Mouse (Mus musculus) C2C12 (cell line): ENCODE data around the gene Zc3h7b. TPM values are rescaled to one million over a fixed set of nuclear protein-coding genes. Genes with fewer than 3 reads are reported as not detected.

Experiments
- H3K27me3 ChIP-seq: one replicate; pipeline ENCODE4 v1.6.1; 2011; ENCODE audit not compliant: control insufficient read depth, insufficient read depth, insufficient read length
- H3K36me3 ChIP-seq: one replicate; pipeline ENCODE4 v1.6.1; 2011; ENCODE audit not compliant: control insufficient read depth, insufficient read depth
- H3K4me3 ChIP-seq: one replicate; pipeline ENCODE4 v1.5.1; 2011; ENCODE audit warnings: mild to moderate bottlenecking, control low read depth; ENCODE audit not compliant: poor library complexity, insufficient read depth, severe bottlenecking
- H3K79me2 ChIP-seq: one replicate; pipeline ENCODE4 v1.6.1; 2011; ENCODE audit not compliant: control insufficient read depth, insufficient read depth
- H3K79me3 ChIP-seq: one replicate; pipeline ENCODE4 v1.6.1; 2011; ENCODE audit warnings: low read depth, control low read depth
- H3ac ChIP-seq: one replicate; pipeline ENCODE3; 2011; ENCODE audit warnings: low read depth; ENCODE audit not compliant: control insufficient read depth, insufficient read length
- CEBPB ChIP-seq: IDR thresholded peaks from one replicate; pipeline ENCODE4 v1.6.1; 2011; ENCODE audit warnings: low read depth, mild to moderate bottlenecking, control low read depth, moderate library complexity
- CTCF ChIP-seq: IDR thresholded peaks from one replicate; pipeline ENCODE4 v1.5.1; 2011; ENCODE audit not compliant: control insufficient read depth, insufficient read depth, insufficient read length
- FOSL1 ChIP-seq: IDR thresholded peaks from one replicate; pipeline ENCODE4 v1.8.0; 2011; ENCODE audit warnings: mild to moderate bottlenecking, low read length; ENCODE audit not compliant: poor library complexity, insufficient read depth, severe bottlenecking
- MAX ChIP-seq: IDR thresholded peaks from one replicate; pipeline ENCODE4 v1.6.1; 2011; ENCODE audit warnings: mild to moderate bottlenecking, control low read depth
- MYOD1 ChIP-seq: IDR thresholded peaks from one replicate; pipeline ENCODE4 v1.6.1; 2011; ENCODE audit warnings: low read depth; ENCODE audit not compliant: control insufficient read depth, insufficient read length
- MYOG ChIP-seq: IDR thresholded peaks from one replicate; pipeline ENCODE4 v1.6.1; 2011; ENCODE audit not compliant: control insufficient read depth, insufficient read length; ENCODE audit errors: extremely low read depth
- USF1 ChIP-seq: IDR thresholded peaks from one replicate; pipeline ENCODE4 v1.6.1; 2011; ENCODE audit warnings: low read depth, mild to moderate bottlenecking, control low read depth, moderate library complexity
- polyA plus RNA-seq: library from polyadenylated mRNA; unstranded; fragments of >200 nt; fragmentation: generic; extraction: Trizol; gene quantifications from one replicate; pipeline ENCODE4 v1.2.1, GENCODE M21; 2012; ENCODE audit warnings: missing spikeins

Zc3h7b gene
- polyA plus RNA-seq, 1 experiment: 46.9 TPM

- Histone ChIP-seq H3K4me3 (no peak overlapping the region), H3K27me3 (no peaks in the 10 kb centered on the region), H3ac (no peak overlapping the region), H3K79me3 (peaks cover 26% of the 10 kb centered on the region), H3K79me2 (peaks cover 88% of the 10 kb centered on the region), H3K36me3 (peaks cover under 1% of the 10 kb centered on the region)
- TF ChIP-seq USF1 (no peak), CTCF (no peak), MYOG (no peak)
Observed at GRCm38 (mm10) chr15:81749742-81750141, 4.9 kb downstream of the Zc3h7b start.

GRCm38 (mm10) chr15:81753669-81754068, 8.8 kb downstream of the Zc3h7b start:
- Histone ChIP-seq H3K79me2 (peaks cover 69% of the 10 kb centered on the region), H3K79me3 (peaks cover 5% of the 10 kb centered on the region), H3K27me3 (no peaks in the 10 kb centered on the region), H3K36me3 (peaks cover 3% of the 10 kb centered on the region), H3K4me3 (no peak overlapping the region), H3ac (no peak overlapping the region)
- TF ChIP-seq CTCF (no peak), MYOD1 (no peak), CEBPB (no peak), FOSL1 (no peak), USF1 (no peak)

DNA sequence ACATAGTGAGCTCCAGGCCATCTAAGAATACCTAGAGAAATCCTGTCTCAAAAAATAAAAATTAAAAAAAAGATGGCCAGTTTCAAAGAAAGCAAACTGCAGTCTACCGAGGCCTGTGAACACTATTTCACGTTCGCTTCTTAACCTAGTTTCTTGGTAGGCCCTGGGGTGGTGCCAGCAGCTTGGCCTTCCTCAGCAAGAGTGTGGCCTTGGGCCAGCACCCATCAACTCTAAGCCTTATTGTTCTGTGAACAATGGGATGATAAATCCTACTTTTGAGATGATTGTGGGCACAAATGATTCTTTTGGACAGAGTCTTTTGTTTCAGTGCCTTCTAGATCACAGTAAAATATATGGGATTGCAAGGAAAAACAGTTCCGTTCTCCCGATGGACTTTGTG, 13.8 kb downstream of the Zc3h7b start:
- no peak for TF ChIP-seq MAX
- TF ChIP-seq CTCF: no peak
- TF ChIP-seq CEBPB: no peak
- TF ChIP-seq FOSL1: no peak
- no peak for TF ChIP-seq USF1
- peaks cover 3% of the 10 kb centered on the region for H3K36me3 ChIP-seq
- H3K4me3 ChIP-seq: no peak overlapping the region

GRCm38 (mm10) chr15:81759542-81759941, 14.7 kb downstream of the Zc3h7b start:
- Histone ChIP-seq H3ac (no peak overlapping the region), H3K4me3 (no peak overlapping the region), H3K27me3 (no peaks in the 10 kb centered on the region), H3K79me3 (peaks cover 9% of the 10 kb centered on the region), H3K79me2 (peaks cover 51% of the 10 kb centered on the region), H3K36me3 (peaks cover 3% of the 10 kb centered on the region)
- TF ChIP-seq USF1 (no peak), MAX (no peak), CEBPB (no peak), CTCF (no peak), MYOG (no peak), MYOD1 (no peak), FOSL1 (no peak)

More for the DNA sequence above, 13.8 kb downstream of the Zc3h7b start:
- Histone ChIP-seq H3K79me3 (peaks cover 11% of the 10 kb centered on the region), H3K79me2 (peaks cover 60% of the 10 kb centered on the region), H3ac (no peak overlapping the region), H3K27me3 (no peaks in the 10 kb centered on the region)

DNA sequence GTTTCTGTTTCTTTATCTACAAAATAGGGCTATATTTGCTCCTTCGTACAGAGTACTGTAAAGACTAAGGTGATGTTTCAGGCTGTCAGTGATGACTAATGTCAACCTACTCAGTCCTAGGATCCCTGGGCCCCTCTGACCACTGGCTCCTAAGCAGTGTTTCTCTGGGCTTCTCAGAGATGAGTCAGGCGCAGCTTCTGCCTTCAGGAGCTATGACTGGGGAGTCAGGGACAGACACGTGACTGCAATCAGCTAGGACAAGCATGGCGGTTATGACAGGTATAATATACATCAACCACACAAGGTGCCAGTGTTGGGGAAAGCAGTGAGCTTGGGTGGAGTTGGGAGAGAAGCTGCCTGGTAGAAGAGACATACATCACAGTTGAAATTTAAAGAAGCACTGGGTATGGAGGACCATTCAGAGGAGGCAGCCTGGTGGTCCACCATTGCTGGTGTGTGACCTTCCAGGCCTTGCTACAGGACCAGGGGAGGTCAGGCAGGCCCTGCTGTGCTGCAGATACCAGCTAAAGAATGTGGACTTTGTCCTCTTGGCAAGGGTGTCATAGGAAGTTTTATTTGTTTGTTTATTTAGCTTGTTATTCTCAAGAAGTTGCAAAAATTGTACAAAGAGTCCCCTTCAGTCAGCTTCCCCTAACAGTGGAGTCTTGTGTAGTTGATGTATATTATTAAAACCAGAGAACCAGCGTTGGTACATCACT, 15.7 kb downstream of the Zc3h7b start:
- no peak overlapping the region for H3K4me3 ChIP-seq
- H3ac ChIP-seq: no peak overlapping the region
- TF ChIP-seq USF1 (peak; percentile 82), FOSL1 (no peak)
- no peaks in the 10 kb centered on the region for H3K27me3 ChIP-seq
- no peaks in the 10 kb centered on the region for H3K36me3 ChIP-seq
- H3K79me2 ChIP-seq: peaks cover 46% of the 10 kb centered on the region
- H3K79me3 ChIP-seq: peaks cover 9% of the 10 kb centered on the region

DNA sequence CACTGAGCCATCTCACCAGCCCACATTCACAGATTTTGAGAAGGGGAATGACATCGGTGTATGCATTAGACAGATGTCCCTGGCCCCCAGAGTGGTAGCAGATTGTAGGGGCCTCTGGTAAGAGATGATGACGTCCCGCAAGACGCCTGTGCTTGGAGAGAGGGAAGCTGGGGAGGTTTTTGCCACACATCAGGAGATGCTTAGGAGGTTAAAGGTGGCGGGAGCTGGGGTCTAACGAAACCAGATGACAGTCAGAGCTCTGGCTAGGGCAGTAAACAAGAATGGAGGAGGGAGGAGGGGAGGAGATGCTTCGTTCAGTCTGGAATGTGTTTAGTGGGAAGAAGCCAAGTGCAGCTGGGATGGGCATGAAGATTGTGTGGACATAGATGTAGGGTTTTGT, 16.5 kb downstream of the Zc3h7b start:
- Histone ChIP-seq H3ac (no peak overlapping the region), H3K36me3 (no peaks in the 10 kb centered on the region), H3K4me3 (no peak overlapping the region), H3K27me3 (no peaks in the 10 kb centered on the region), H3K79me2 (peaks cover 53% of the 10 kb centered on the region), H3K79me3 (peaks cover 10% of the 10 kb centered on the region)
- TF ChIP-seq FOSL1: no peak
- TF ChIP-seq USF1: no peak
- TF ChIP-seq MAX: no peak
- no peak for TF ChIP-seq MYOG
- no peak for TF ChIP-seq MYOD1
- no peak for TF ChIP-seq CTCF
- no peak for TF ChIP-seq CEBPB
